Mouse (Mus musculus): Measurements from ENCODE around the gene Chd9. TPM values are rescaled to one million over a fixed set of nuclear protein-coding genes. Genes with fewer than 3 reads are reported as not detected.

The Chd9 gene
- polyA plus RNA-seq, 1 experiment from 2014 or later: 95.6 TPM

DNA sequence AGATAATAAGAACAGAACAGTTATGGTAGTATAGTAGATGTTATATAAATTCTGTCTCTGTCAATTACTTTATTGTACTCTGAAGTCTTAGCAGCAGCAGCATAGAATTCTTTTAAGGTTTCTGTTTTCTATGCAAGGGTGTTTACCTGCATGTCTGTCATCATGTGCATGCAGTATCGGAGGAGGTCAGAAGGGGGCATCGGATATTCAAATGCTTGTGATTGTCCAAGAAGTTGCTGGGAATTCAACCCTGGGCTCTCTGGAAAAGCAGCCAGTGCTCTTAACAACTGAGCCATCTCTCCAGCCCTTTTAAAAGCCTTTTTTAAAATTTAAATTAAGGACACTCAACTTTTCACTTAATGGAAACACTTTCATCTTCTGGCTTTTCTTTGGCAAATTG lies 251.5 kb downstream of the Chd9 start:
- Histone ChIP-seq H3K4me3 (ENCODE audit: low read depth, low read length) (no peak overlapping the region), H3K4me2 (ENCODE audit: low read length) (no peak overlapping the region), H3K36me3 (ENCODE audit: control insufficient read depth, insufficient read depth, low read length) (peaks cover 33% of the 10 kb centered on the region), H3K9me3 (replicated peaks; ENCODE audit: control insufficient read depth, low read length) (no peaks in the 10 kb centered on the region), H3K27ac (ENCODE audit: low read depth, low read length) (no peak overlapping the region), H3K9ac (ENCODE audit: low read length) (no peak overlapping the region), H3K4me1 (ENCODE audit: control insufficient read depth, insufficient read depth, low read length) (no peaks in the 10 kb centered on the region), H3K27me3 (replicated peaks; ENCODE audit: control insufficient read depth, insufficient read depth, low read length) (no peaks in the 10 kb centered on the region)
- WGBS: 95% methylated on average over 2 of the region's 2 CpGs
- no peak for ATAC-seq
- no peak for DNase-seq (ENCODE audit: low spot score)

- peaks cover 39% of the 10 kb centered on the region for H3K36me3 ChIP-seq (ENCODE audit: control insufficient read depth, insufficient read depth, low read length)
- no peak overlapping the region for H3K9ac ChIP-seq (ENCODE audit: low read length)
- H3K4me3 ChIP-seq (ENCODE audit: low read depth, low read length): no peak overlapping the region
- no peaks in the 10 kb centered on the region for H3K4me1 ChIP-seq (ENCODE audit: control insufficient read depth, insufficient read depth, low read length)
- 89% methylated on average over 7 of the region's 7 CpGs for WGBS
- no peak overlapping the region for H3K27ac ChIP-seq (ENCODE audit: low read depth, low read length)
- no peaks in the 10 kb centered on the region for H3K9me3 ChIP-seq (replicated peaks; ENCODE audit: control insufficient read depth, low read length)
- H3K4me2 ChIP-seq (ENCODE audit: low read length): no peak overlapping the region
- no peaks in the 10 kb centered on the region for H3K27me3 ChIP-seq (replicated peaks; ENCODE audit: control insufficient read depth, insufficient read depth, low read length)
- ATAC-seq: no peak
- no peak for DNase-seq (ENCODE audit: low spot score)
Measured at GRCm38 (mm10) chr8:91081911-91082310, 253.8 kb downstream of the Chd9 start.

GRCm38 (mm10) chr8:91082428-91082827 lies 254.3 kb downstream of the Chd9 start:
- no peak overlapping the region for H3K9ac ChIP-seq (ENCODE audit: low read length)
- H3K4me2 ChIP-seq (ENCODE audit: low read length): no peak overlapping the region
- H3K4me1 ChIP-seq (ENCODE audit: control insufficient read depth, insufficient read depth, low read length): no peaks in the 10 kb centered on the region
- no peak overlapping the region for H3K4me3 ChIP-seq (ENCODE audit: low read depth, low read length)
- H3K27me3 ChIP-seq (replicated peaks; ENCODE audit: control insufficient read depth, insufficient read depth, low read length): no peaks in the 10 kb centered on the region
- no peak for ATAC-seq
- no peaks in the 10 kb centered on the region for H3K9me3 ChIP-seq (replicated peaks; ENCODE audit: control insufficient read depth, low read length)
- DNase-seq (ENCODE audit: low spot score): no peak
- H3K27ac ChIP-seq (ENCODE audit: low read depth, low read length): no peak overlapping the region
- peaks cover 41% of the 10 kb centered on the region for H3K36me3 ChIP-seq (ENCODE audit: control insufficient read depth, insufficient read depth, low read length)
- WGBS: 95% methylated on average over 12 of the region's 12 CpGs

DNA sequence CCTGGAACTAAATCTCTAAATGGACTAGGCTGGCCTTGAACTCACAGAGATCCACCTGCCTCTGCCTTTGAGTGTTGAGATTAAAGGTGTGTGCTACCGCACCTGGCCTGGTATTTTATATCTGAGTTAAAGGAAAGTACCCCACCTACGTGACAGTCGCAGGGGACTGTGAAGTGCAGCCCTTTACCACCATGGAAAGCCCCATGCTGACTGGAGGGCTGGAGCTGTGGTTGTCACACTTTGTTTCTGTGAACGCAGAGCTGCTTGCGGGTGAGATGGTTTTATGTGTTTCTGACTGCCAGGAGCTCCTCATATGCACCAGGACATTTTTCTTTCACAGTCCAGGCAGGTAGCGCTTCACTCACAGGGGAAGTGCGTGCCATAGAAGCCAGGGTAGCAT lies 260.3 kb downstream of the Chd9 start:
- Histone ChIP-seq H3K4me2 (ENCODE audit: low read length) (no peak overlapping the region), H3K27ac (ENCODE audit: low read depth, low read length) (no peak overlapping the region), H3K36me3 (ENCODE audit: control insufficient read depth, insufficient read depth, low read length) (peaks cover 40% of the 10 kb centered on the region), H3K9me3 (replicated peaks; ENCODE audit: control insufficient read depth, low read length) (no peaks in the 10 kb centered on the region), H3K9ac (ENCODE audit: low read length) (no peak overlapping the region), H3K27me3 (replicated peaks; ENCODE audit: control insufficient read depth, insufficient read depth, low read length) (no peaks in the 10 kb centered on the region), H3K4me1 (ENCODE audit: control insufficient read depth, insufficient read depth, low read length) (no peaks in the 10 kb centered on the region), H3K4me3 (ENCODE audit: low read depth, low read length) (no peak overlapping the region)
- 95% methylated on average over 7 of the region's 7 CpGs for WGBS
- ATAC-seq (no peak), DNase-seq (ENCODE audit: low spot score) (no peak)

DNA sequence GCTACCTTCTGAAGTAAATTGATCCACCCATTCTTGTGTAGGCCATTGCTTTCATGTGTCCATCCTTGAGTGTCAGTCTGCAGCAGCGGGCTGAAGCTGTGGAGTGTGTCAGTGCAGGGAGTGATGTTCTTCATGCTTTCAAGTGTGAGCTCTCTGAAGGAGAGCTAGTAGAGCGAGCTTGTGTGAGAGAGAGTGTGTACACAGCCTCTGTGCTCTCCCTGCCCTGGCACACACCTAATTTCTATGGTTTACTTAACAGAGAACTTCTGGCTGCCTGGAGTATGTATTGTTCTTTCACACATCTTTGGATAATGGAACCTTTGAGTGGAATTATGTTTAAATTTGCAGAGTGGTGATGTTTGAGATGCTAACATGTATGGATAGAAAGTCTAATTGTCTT lies 261.4 kb downstream of the Chd9 start:
- ATAC-seq (no peak), DNase-seq (ENCODE audit: low spot score) (no peak)
- Histone ChIP-seq H3K27me3 (replicated peaks; ENCODE audit: control insufficient read depth, insufficient read depth, low read length) (no peaks in the 10 kb centered on the region), H3K4me2 (ENCODE audit: low read length) (no peak overlapping the region), H3K36me3 (ENCODE audit: control insufficient read depth, insufficient read depth, low read length) (peaks cover 38% of the 10 kb centered on the region), H3K9ac (ENCODE audit: low read length) (no peak overlapping the region), H3K4me3 (ENCODE audit: low read depth, low read length) (no peak overlapping the region), H3K9me3 (replicated peaks; ENCODE audit: control insufficient read depth, low read length) (no peaks in the 10 kb centered on the region), H3K4me1 (ENCODE audit: control insufficient read depth, insufficient read depth, low read length) (no peaks in the 10 kb centered on the region), H3K27ac (ENCODE audit: low read depth, low read length) (no peak overlapping the region)
- 94% methylated on average over 2 of the region's 2 CpGs for WGBS

DNA sequence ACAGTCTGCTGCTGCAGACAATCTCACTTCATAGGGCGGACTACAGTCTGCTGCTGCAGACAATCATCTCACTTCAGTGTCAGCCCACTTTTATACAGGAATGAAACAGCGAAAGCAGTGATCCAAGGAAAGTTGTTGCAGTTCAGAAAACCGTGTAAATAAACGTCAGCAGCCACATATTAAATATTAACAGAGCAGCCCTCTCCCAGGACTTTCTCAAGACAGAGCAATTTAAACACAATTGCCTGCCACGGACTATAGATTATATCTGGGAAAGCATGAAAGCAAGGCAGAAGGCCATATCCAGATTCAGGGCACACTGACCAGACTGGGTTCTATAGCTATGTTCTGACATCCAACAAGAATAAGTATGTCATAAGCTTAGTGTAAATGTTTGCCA lies 266.0 kb downstream of the Chd9 start:
- peaks cover 39% of the 10 kb centered on the region for H3K36me3 ChIP-seq (ENCODE audit: control insufficient read depth, insufficient read depth, low read length)
- H3K4me3 ChIP-seq (ENCODE audit: low read depth, low read length): no peak overlapping the region
- 96% methylated on average over 5 of the region's 5 CpGs for WGBS
- DNase-seq (ENCODE audit: low spot score): no peak
- no peak overlapping the region for H3K27ac ChIP-seq (ENCODE audit: low read depth, low read length)
- no peaks in the 10 kb centered on the region for H3K4me1 ChIP-seq (ENCODE audit: control insufficient read depth, insufficient read depth, low read length)
- H3K9me3 ChIP-seq (replicated peaks; ENCODE audit: control insufficient read depth, low read length): no peaks in the 10 kb centered on the region
- H3K27me3 ChIP-seq (replicated peaks; ENCODE audit: control insufficient read depth, insufficient read depth, low read length): no peaks in the 10 kb centered on the region
- no peak overlapping the region for H3K4me2 ChIP-seq (ENCODE audit: low read length)
- ATAC-seq: no peak
- H3K9ac ChIP-seq (ENCODE audit: low read length): no peak overlapping the region

GRCm38 (mm10) chr8:91098106-91098505 lies 270.0 kb downstream of the Chd9 start:
- H3K4me3 ChIP-seq (ENCODE audit: low read depth, low read length): no peak overlapping the region
- H3K4me1 ChIP-seq (ENCODE audit: control insufficient read depth, insufficient read depth, low read length): no peaks in the 10 kb centered on the region
- H3K9me3 ChIP-seq (replicated peaks; ENCODE audit: control insufficient read depth, low read length): no peaks in the 10 kb centered on the region
- DNase-seq (ENCODE audit: low spot score): no peak
- H3K9ac ChIP-seq (ENCODE audit: low read length): no peak overlapping the region
- H3K27me3 ChIP-seq (replicated peaks; ENCODE audit: control insufficient read depth, insufficient read depth, low read length): no peaks in the 10 kb centered on the region
- H3K36me3 ChIP-seq (ENCODE audit: control insufficient read depth, insufficient read depth, low read length): peaks cover 35% of the 10 kb centered on the region
- no peak overlapping the region for H3K4me2 ChIP-seq (ENCODE audit: low read length)
- no peak for ATAC-seq
- no peak overlapping the region for H3K27ac ChIP-seq (ENCODE audit: low read depth, low read length)
- 96% methylated on average over 6 of the region's 6 CpGs for WGBS

Small RNA genes within 50 kb of the gene (microRNA-seq; reads per million reads assigned to microRNA genes)
- not detected for gene Gm44382

Other genes starting within 250 kb of the Chd9 start
- 0.22 and 0.48 TPM in 2 replicates for gene Gm19935, start 11.0 kb upstream of the Chd9 start, polyA plus RNA-seq (2014; fragmentation: Nextera tagmentation; extraction: Ambion mirVana)
- 14.6 and 18.9 TPM in 2 replicates for gene Rbl2, start 241.7 kb downstream of the Chd9 start, polyA plus RNA-seq (2014; fragmentation: Nextera tagmentation; extraction: Ambion mirVana)